Mouse (Mus musculus): Measurements from ENCODE around the gene Rnf217. TPM values are rescaled to one million over a fixed set of nuclear protein-coding genes. Genes with fewer than 3 reads are reported as not detected.

Rnf217 gene
- total RNA-seq, 2 experiments from 2014 or later: 5.4 to 5.6 TPM

DNA sequence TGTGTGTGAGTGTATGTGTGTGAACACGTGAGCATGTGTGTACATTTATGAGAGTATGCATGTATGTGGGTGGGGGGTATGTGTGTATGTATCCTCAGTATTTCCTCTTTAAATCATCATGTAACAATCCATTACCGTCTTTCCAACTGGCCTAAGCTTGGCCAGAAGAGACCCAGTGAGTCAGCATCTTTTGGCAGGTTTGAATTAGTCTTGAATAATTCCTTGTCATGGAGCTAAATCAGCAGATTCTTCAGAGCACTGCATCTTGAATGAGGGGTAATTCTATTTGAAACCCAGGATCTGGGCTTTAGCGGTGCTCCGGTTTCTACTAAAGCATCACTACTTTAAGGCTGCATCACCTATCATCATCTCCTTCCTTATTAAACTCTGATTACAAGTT is 55.7 kb downstream of the Rnf217 start:
- DNase-seq: no peak

DNA sequence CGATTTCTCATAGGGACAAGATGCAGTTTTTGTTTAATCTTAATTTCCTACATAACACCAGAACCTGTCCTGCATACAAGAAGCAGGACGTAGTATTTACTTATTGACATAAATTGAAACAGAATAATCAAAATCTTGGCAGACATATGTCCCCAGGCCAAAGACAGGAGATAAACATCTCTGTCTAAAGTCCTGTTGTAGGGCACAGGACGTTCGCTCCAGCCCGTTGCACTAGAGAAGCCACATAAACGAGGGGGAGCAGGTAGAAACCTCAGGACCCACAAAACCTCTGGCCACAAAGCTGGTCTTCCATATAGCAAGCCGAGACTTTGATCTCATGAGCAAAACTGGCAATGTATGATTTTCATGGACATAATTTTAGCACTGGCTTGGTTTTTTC is 57.1 kb downstream of the Rnf217 start:
- no peak for DNase-seq

DNA sequence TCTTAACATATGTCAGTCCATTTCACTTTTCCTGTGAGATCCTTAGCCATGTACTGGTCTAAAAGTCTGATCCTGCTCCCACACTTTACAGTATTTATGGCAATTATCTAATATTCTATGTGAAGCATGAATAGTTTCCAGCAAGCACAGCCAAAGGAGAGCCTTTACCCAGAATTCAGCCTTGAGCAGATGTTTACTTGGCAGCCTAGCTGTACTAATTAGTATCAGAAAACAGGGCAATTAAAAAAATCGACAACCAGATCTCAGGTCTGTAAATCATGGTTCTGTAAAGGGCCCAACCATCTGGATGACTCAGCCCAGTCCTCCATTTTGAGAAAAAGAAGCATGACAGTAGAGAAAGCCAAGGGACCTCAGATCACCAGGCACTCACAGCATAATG is 57.6 kb downstream of the Rnf217 start:
- DNase-seq: no peak

DNA sequence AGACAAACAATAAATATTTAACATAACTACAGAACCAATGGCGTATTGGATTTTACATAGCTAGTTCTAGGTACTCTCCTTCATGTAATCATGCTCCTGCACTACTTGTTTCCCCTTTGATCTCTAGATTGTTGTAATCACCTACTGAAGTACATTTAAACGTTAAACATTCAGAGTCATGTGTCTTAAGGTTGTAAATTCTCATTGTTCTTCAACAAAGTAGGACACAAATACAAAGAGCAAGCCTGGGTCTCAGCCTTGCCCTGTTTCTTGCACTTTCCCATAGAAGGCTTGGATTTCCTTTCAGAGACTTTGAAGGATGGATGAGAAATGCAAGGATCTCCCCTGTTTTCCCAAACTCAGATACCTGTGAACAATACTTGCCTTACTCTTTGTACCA is 61.8 kb downstream of the Rnf217 start:
- DNase-seq: no peak

DNA sequence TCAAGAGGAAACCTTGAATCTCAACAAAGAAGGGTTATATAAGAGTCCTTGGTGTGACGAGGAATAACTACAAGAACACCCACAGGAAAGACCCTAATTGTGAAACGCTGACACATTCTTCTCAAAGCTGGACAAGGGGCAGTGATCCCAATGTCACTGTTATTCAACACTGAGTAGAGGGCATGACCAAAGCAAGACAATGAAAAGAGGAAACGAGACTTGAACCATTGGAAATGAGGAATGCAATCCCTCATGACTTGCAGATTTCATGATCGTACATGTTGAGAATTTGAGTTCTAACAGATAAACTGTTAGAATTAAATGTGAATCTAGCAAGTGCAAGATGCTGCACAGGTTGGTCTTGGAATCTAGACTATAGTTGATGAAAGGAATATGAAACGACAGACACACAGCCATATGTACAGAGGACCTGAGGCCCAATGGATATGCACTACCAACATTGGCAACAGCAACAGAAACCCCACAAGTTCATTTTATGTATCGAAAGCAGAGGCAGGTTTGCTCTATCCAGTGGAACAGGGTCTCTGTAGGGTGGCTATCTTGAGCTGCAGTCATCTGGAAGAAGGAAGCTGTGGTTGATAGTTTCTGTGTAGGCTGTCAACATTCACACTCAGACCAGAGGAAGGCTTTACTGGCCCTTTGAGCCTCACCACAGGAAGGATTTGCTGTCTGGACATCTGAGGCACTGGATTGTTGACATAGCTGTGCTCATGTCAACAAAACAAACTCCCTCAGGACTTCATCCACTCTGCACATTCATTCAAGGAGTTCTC is 64.6 kb downstream of the Rnf217 start:
- DNase-seq: no peak

DNA sequence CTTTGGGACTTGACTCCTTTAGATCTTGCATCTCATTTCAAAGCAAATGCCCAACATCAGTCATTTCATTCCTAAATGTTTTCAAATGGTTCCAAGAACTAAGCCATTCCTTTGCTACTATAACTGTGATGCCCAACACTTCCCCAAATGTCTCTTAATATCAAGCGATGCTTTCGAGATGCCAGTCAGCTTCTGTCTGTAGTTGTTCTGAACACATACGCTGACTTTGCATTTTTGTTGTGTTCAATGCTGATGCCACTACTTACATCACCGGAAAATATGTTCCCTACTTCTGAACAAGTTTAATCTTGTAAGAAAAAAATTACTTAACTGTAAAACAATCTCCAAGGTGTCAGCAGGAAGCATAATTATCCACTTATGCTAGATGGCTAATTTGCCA is 68.5 kb downstream of the Rnf217 start:
- DNase-seq: no peak

DNA sequence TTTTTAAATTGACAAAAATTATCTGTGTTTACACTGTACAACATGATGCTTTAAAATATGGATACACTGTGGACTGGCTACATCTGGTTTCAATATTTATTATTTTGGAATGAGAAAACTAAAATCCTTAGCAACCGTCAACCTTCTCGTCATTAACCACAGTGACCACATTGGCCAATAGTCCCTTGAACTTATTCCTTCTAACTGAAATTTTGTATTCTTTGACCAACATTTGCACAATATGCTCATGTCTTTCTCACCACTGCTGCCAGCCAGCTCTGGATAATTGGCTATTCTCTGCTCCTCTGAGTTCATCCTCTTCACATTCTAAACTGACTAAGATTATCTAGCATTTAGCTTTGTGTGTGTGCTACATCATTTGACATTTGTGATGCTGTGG is 69.6 kb downstream of the Rnf217 start:
- no peak for DNase-seq

DNA sequence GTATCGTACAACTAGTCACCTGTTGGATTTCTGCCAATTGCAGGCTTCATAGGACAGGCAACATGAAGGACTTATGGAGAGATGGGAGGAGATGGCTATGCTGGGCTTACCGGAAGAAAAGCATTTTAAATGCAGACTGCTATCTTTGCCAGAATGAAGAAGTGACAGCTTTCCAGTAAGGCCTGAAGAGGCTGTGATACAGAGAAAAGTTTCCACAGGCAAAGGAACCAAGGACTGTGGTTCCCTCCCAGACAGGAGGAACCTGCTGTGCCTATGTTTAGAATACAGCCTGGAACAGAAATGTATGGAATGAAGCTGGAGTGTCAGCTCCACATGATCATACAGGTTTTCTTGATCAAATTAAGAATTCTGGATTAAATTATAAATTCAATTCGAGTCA is 70.3 kb downstream of the Rnf217 start:
- no peak for DNase-seq

DNA sequence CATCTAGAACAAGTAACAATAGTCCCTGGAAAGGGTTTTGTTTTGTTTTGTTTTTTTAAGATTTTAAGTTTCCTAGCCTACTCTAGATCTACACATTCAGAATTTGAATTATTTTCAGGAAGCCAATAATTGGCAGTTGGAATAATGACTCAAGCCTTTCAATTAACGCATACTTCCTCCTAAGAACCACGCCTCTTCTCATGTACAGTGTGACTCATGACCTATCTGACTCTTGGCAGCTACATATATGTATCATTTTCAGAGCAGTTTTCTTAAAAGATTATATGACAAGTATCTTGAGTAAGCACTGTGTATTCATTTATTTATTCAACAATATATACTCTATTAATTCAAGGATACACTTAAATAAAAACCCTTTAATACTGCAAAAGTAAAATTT is 70.7 kb downstream of the Rnf217 start:
- DNase-seq: no peak

DNA sequence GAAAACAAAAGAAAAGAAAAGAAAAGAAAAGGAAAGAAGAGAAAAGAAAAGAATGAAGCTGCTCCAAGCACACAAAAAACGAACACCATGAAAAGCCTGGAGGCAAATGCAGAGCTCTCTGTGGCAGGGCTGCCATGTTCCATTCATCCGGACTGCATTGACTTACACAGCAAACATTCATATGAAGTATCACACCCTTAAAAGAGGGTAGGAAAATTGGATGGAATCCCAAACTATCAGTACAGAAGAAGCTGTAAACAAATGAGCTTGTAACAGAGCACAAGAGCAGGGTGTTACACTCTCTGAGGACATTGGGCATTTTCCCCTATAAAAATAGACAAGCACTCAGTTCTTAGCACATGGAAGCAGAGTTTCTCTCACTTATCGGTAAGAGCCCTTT is 71.8 kb downstream of the Rnf217 start:
- no peak for DNase-seq

DNA sequence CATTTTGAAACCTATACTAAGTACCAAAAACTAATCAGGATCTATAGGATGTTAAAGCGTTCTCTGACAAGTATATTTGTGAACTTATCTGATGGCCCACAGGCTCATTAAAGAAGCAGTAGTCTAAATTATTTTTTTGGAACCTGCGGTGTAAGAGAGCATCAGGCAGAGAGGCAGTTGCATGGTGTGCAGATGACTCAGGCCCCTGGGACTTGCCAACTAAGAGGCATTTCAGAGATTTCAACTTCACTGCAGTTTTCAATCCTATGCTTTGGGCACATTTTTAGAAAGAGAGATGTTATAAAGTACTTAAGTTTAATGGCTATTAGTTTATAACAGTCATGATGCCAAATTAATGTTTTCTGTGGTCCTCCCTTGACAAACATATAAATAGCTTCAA is 73.9 kb downstream of the Rnf217 start:
- no peak for DNase-seq

DNA sequence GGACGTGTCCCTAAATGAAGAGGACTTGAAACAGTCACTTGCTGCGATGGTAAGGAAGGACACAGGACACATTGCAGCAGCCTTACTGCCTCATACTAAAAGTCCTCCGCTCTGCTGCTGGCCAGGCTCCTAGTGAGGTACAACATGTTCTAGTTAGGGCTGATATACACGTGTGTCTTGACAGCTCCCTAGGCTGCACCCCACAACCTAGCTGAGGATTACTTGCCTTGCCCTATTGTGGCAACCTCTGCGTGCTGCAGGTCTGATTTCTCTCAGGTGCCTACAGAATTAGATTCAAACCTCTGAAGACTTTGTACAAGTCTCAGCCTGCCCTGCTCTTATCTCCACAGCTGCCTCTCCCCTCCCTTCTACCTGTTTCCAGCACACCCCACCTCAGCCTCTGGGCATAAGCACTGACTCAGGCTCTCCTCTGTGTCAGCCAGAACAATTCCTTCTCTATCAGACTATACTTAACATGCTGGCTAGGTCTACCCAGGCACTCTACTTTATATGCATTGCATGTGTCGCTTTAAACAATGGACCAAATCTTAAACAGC is 75.6 kb downstream of the Rnf217 start:
- DNase-seq: no peak

DNA sequence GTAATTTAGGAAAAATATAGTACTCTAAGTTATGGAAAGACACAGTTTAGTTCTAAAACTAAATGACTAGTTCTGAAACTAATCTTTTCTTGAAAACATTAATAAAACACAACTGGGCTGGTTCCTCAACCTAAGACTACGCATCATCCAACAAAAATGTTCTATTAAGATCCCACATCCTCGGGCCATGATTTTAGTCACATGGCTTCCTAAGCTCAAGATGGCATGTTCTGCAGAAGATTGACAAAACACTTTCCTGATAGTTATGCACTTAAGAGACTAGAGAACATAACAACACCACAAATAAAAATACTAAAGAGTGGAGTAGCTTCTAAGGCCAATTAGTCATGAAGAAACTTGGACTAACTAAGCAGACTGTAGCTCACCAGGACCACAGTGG is 76.2 kb downstream of the Rnf217 start:
- no peak for DNase-seq

DNA sequence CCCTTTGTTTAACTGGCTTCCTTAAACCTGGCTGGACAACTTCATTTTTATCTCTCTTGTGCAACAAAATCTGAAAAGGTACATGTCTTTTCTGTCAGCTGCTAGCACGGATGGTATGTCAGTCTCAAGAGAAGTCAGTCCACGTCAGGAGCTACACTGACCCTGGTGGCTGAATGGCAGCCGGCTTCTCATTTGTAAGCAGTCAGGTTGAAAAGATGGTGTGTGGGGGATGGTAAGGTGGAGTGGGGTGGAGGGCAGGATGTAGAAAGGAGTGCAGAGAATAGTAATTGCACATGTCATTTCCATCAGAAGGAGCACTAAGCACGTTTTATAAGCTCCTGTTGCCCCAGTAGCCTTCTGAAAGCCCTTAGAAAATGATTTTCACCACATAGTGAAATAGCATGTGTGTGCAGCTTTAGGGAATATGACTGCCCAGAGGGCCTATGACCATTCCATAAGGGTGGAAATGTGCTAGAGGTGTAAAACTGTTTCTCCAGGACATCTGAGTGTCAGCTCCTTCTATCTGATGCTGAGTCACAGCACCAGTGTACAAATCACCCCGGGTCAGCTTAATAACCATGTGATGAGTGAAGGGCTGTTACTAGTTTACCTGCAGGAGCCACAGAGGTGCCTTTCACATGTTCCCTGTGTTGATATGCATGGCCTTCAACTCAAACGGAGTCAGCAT is 80.5 kb downstream of the Rnf217 start:
- no peak for DNase-seq

DNA sequence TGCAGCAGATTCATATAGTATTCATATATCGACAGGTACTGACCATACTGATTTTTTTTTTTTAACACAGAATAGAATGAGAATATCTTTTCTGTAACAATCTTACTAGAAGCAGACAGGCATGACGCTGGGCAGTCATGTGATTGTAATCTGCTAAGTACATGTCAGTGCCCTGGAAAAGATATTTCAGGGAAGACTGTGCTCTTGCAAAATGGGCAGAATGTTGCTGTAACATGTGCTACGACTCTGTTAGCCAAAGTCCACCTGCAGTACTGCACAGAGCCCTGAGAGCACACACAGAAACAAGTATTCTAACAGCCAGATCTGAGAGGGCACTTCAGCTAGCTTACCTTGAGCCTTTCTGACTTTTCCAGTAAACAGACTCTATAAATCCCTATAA is 83.3 kb downstream of the Rnf217 start:
- DNase-seq: no peak

DNA sequence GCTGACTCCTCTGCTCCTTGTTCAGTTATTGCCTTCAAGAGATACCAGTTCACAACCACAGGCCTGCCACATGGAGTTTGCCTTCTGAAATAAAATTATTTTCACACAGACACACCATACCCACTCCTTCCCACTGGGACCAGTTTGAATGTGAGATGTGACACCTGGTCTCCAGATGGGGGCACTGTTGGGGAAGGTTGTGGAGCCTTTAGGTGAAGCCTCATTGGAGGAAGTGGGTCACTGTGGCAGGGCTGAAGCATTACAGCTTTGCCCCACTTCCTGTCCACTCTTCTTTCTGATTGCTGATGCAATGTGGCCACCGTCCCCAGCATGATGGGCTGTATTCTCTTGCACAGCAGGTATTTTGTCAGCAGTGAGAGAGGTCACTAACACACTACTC is 89.6 kb downstream of the Rnf217 start:
- peak; percentile 22 for DNase-seq

DNA sequence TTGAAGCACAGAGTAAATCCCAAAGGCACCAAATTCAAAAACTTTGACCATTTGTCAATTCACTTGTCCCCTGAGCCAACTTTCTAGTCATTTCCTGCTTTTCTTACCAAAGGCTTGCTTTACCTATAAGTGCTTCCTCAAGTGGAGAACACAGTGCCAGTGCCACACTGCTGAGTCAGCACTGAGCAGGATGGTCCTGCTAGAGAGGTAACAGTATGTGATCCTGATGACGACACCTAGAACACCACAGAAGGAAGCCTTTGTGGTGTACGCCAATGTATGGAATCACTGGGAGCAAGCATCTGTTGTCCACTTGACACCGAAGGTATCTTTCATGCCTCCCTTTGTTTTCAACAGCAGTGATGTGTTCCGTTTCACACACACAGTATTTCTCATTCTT is 90.8 kb downstream of the Rnf217 start:
- no peak for DNase-seq

DNA sequence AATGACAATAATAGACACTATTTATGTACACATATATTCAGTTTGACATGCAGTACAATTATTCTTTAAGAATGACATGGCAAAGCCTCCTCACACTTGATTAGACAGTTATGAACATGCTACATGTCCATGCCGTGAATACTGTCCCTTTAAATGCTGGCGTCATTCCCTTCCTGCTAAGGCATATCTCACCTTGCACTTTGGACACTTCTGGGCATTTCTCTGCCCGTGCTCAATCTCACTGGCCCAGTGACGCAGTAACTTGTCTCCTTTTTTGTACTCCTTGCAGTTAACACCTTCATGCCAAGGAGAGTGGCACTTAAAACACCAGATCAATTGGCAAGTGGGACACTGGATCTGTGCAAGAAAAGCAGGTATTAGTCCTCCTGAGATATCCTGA is 91.8 kb downstream of the Rnf217 start:
- no peak for DNase-seq

DNA sequence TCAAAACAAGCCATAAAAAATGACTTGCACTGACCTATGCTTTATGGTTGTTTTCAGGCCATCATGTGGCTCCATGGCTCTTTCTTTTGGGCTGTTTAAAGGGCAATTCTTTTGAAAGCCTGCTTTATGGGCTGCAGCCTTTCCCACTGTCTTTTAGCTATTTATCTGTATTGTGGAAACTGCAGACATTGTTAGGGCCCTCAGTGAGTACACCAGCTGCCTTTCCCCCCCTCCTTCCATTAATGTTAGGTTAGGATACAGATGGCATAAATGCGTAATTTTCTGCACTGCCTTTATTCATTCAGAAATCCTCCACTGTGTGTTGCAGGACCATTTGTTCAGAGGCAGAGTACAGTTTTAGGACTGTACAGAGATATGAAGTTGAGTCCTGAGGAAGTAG is 93.1 kb downstream of the Rnf217 start:
- no peak for DNase-seq

DNA sequence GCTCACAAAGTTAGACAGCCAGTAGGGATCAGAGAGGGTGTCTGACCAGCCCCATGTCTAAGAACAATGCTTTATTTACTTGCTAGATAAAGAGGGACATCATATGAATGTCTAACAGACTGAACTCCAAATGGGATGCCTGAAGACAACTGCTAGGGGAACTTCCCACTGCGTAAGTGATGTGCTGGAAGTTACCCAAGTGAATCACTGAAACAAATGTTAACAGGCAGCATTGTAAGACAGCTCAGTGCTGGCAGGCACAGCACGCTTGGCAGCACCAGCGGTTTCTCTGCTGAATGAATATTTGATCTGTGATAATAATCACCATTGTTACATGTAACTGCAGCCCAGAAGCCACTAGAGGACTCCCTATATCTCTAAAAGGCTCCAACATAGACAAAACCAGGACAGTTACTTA is 104.8 kb downstream of the Rnf217 start:
- peak; percentile 29 for DNase-seq

DNA sequence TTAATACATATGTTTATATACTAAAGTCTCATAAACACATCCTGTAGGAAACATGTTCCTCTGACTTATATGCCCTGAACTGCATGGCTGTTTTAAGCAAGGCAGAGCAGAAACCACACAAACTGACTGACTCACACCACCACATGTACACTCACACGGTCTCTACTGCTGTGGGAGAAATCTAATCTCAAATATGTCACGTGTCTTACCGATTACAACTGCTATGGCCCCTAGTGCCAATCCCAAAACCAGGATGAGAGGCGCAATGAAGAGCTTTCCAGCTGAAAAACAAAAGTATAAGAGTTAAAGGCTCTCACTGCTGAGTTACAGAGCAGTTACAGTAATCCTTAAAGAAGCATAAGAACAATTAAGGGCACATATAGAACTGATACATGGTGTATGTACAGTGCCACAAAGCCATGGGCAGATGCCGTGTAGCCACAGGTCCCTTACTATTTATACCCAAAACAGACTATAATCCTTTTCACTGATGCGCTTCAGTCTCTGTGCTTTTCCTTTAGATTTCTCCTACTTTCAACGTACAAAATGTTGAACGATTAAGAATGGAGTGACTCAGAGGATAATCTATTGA is 105.3 kb downstream of the Rnf217 start:
- DNase-seq: no peak

DNA sequence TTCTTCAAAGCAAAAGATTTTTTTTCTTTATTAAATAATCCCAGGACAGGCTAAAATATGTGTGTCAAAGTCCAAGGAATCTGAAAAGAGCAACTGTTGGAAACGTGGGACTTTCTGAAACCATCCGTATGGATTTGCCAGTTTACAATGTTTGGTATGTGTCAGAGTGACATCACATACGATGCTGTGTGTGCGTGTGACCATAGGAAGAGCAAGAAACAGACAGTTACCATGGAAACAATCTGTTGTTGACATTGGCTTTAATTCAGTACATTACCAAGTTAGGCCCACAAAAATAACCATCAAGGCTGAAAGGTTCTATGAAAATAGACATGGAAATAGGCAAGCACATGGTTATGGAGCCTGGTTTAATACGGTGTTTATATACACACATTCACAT is 107.3 kb downstream of the Rnf217 start:
- DNase-seq: no peak

DNA sequence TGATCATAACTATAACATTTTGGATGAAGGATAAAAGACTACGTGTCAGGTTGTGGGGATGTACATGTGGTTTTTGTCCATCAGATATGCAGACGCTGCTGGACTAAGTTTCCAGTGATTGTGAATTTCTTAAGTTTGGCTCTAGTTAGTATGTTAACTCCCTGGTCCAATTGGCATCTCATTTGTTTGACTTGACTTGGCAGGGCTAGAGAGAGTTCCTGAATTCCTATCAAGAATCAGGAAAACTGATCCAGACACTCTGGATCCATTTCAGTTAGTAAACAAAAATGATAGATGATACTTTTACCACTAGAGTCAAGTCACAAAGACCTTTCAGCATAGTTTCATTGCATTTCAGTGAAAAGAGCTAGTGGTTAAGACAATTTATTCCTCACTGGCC is 112.1 kb downstream of the Rnf217 start:
- no peak for DNase-seq

DNA sequence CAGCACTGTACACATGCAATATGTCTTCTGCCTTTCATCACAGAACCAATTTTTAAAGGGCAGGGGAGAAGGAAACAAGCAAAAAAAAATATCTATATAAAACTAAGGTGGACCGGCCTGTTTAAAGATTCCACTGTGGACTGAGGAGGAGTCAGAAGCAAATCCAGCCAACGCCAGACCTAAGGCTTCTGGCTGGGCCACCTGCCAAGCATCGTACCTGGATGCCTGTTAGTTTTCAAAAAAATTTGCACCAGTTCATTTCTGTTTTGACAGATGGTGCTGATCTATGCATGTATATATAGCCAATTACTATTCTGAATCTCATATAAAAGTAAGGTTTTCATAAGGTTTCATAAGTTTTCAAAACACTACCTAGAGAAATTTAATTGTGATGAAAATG is 113.2 kb downstream of the Rnf217 start:
- DNase-seq: no peak
